Mouse (Mus musculus) megakaryocyte, embryonic 14.5 days (primary cell): ENCODE results near the gene Ubqln1.

Source experiments
- FLI1 ChIP-seq: IDR thresholded peaks from 2 replicates; pipeline ENCODE4 v1.6.1; 2012; ENCODE audit warnings: low read length, inconsistent platforms, mixed read lengths
- GATA1 ChIP-seq: IDR thresholded peaks from 3 replicates; pipeline ENCODE4 v1.6.1; 2012; ENCODE audit warnings: mixed read lengths, low read length, inconsistent platforms, borderline replicate concordance

GRCm38 (mm10) chr13:58215253-58215591 is 231 bp downstream of the Ubqln1 start:
- no peak for TF ChIP-seq GATA1
- no peak for TF ChIP-seq FLI1
